Mouse (Mus musculus): Measurements from ENCODE around the gene Susd3. TPM values are rescaled to one million over a fixed set of nuclear protein-coding genes. Genes with fewer than 3 reads are reported as not detected.

Susd3 gene
- polyA plus RNA-seq, 1 experiment from 2014 or later: 17.9 TPM

DNA sequence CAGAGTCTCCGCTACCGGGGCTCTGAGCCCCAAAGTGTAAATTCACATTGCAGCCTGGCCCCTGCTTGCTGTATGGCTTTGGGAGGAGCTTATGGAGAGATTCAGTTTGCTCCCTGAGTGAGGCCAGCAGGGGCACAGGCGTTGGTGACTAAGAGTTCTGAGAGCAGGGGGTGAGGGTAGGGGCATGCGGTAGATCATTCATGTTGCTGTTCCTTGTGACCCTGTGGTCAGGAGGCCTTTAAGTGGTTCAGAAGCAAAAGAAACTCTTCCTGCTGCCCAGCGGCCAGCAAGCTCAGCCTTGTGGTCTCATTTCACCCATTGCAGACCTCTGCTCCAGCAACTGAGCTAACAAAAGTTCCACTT is 56.9 kb downstream of the Susd3 start:
- Histone ChIP-seq H3K4me3 (ENCODE audit: inconsistent target) (no peak overlapping the region), H3K27ac (peak overlapping the region; percentile 99), H3K79me2 (ENCODE audit: inconsistent target) (peaks cover 80% of the 10 kb centered on the region), H3K36me3 (ENCODE audit: inconsistent target) (peaks cover 23% of the 10 kb centered on the region)
- 7% methylated on average over 5 of the region's 5 CpGs for WGBS (ENCODE audit: missing documents)

- peaks cover 80% of the 10 kb centered on the region for H3K79me2 ChIP-seq (ENCODE audit: inconsistent target)
- 51% methylated on average over 7 of the region's 7 CpGs for WGBS (ENCODE audit: missing documents)
- H3K36me3 ChIP-seq (ENCODE audit: inconsistent target): peaks cover 22% of the 10 kb centered on the region
- peak overlapping the region; percentile 99 for H3K27ac ChIP-seq
- H3K4me3 ChIP-seq (ENCODE audit: inconsistent target): peak overlapping the region; percentile 68; the same call in 1 of the 2 replicates
Measured at GRCm38 (mm10) chr13:49190876-49191672, 57.4 kb downstream of the Susd3 start.

DNA sequence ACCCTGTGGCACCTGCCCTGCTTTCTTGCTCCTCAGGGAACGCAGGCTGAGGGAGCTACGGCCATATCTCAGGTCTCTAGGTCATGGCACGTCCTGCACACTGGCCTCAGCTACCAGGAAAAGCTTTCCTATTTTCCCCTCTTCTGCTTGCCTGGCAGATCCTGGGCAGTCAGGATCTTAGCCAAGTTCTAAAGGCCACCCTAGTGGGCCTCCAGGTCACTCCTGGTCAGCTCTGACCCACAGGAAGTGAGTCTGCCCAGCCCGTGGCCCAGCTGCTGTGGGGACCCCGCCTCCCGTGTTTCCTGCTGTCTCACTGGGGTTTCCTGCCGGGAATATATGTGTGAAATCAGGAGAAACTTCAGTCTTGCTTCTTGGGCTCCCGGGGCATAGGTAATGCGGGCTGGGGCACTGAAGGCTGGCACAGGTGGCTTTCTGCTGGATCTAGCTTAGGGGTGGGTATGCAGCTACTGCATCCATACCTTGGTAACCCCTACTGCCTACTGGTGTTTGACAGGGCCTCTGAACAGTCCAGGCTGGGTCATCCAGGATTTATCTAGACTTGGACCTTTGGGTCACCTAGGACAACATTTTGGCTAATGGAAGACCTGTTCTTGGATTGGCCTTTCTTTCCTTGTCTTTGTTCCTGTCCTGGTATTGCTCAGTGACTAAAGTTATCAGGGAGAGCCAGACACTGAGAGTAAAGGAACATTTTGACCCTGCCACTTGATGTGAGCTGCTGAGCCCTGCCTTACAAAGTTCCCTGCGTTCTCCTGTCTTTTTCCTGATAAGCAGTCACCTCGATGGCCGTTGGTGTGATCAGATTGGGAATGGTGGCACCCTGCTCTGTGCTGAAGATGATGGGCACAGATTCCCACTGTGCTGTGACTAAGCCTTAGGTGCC is 58.3 kb downstream of the Susd3 start:
- Histone ChIP-seq H3K79me2 (ENCODE audit: inconsistent target) (peaks cover 75% of the 10 kb centered on the region), H3K36me3 (ENCODE audit: inconsistent target) (peaks cover 13% of the 10 kb centered on the region; the same call in 1 of the 2 replicates), H3K4me3 (ENCODE audit: inconsistent target) (peak overlapping the region; percentile 68), H3K27ac (peak overlapping the region; percentile 99)
- WGBS (ENCODE audit: missing documents): 36% methylated on average over 12 of the region's 12 CpGs

DNA sequence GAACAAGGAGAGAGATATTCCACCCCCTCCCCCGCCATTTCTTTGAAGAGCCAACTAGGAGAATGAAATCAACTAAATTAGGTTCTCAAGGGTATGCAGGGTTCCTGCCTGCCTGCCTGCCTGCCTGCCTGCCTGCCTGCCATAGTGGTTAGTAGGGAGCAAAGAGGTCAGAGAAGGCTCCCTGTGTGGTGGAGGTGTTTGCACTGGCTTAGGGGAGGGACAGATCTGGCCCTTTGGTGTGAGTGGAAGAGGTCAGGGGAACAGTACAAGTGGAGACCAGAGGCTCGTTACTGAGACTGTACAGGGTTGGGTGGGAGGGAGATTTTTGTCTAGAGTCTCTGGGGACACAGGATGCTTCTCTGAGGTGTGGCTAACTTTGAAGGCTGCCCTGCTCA is 59.5 kb downstream of the Susd3 start:
- H3K79me2 ChIP-seq (ENCODE audit: inconsistent target): peaks cover 63% of the 10 kb centered on the region
- H3K27ac ChIP-seq: peak overlapping the region; percentile 99
- peaks cover 8% of the 10 kb centered on the region; the same call in 1 of the 2 replicates for H3K36me3 ChIP-seq (ENCODE audit: inconsistent target)
- WGBS (ENCODE audit: missing documents): 63% methylated on average over 2 of the region's 2 CpGs
- H3K4me3 ChIP-seq (ENCODE audit: inconsistent target): peak overlapping the region; percentile 68

DNA sequence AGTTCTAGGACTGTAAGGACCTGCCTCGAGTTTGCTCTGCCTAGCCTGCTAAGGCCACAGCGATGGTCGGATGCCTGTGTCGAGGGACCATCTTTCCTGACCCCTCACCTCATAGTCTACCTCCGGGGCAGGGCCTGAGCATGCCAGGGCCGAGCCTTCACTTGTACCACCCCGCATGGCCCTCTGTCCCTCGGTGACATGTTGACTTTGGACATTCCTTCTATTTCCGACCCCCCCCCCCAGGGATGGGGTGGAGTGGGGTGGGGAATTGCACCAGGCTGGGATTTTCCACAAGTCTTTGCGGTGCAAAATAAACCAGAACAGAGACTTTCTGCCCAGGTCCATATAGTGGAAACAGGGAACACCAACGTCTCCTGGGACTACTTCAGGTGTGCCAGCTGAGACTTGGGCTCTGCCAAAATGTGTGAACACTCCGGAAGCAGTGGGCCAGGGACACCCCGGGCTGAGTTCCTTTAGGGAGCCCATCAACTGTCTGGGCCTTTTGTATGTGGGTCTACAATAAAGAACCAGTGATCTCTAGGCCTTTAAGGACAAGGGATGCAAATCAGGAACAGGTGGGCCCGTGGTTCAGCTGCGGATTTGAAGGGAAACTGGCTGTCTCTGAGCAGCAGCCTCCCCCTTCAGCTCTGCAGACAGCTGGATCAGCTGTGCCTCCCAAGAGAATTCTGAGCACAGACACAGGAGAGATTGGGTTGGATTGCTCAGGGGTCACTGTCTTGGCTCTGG is 60.1 kb downstream of the Susd3 start:
- Histone ChIP-seq H3K4me3 (ENCODE audit: inconsistent target) (peak overlapping the region; percentile 68), H3K79me2 (ENCODE audit: inconsistent target) (peaks cover 57% of the 10 kb centered on the region), H3K27ac (peak overlapping the region; percentile 99), H3K36me3 (ENCODE audit: inconsistent target) (peaks cover 2% of the 10 kb centered on the region; the same call in 1 of the 2 replicates)
- WGBS (ENCODE audit: missing documents): 8% methylated on average over 15 of the region's 15 CpGs

- peak within 1 kb of the TSS; percentile 99 for H3K27ac ChIP-seq
- under 1% methylated on average over 84 of the region's 87 CpGs for WGBS (ENCODE audit: missing documents)
- no peaks in the 10 kb centered on the region for H3K36me3 ChIP-seq (ENCODE audit: inconsistent target)
- H3K4me3 ChIP-seq (ENCODE audit: inconsistent target): peak within 1 kb of the TSS; percentile 68
- peaks cover 48% of the 10 kb centered on the region for H3K79me2 ChIP-seq (ENCODE audit: inconsistent target)
Measured at GRCm38 (mm10) chr13:49187288-49188218, 61.0 kb downstream of the Susd3 start, which contains the start of gene Ninj1. Gene Ninj1, plus strand, starts transcription at chr13:49187485.

DNA sequence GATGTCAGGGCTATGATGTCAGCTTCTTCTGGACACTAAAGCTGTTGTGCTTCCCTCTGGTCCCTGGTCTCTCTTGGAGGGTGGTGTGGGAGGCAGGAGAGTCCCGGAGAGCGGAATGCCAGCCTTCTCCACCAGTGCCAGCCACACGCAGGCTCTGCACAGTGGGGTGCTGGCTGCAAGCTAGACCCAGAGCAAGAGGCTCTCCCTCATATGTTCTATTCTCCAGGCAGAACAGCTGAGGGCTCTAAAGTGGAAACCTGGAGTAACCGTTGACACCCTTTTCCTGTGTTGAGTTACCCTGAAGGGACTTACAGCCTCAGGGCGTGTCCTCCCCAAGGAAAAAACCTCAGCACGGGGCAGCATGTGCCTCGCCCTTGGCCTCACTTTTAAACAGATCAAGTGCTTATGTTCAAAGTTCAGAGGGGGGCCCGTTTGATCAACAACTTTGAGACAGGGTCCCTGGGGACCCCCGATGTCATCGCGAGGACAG is 61.7 kb downstream of the Susd3 start:
- Histone ChIP-seq H3K27ac (peak overlapping the region; percentile 67), H3K79me2 (ENCODE audit: inconsistent target) (peaks cover 41% of the 10 kb centered on the region), H3K4me3 (ENCODE audit: inconsistent target) (no peak overlapping the region), H3K36me3 (ENCODE audit: inconsistent target) (no peaks in the 10 kb centered on the region)
- 29% methylated on average over 11 of the region's 11 CpGs for WGBS (ENCODE audit: missing documents)

DNA sequence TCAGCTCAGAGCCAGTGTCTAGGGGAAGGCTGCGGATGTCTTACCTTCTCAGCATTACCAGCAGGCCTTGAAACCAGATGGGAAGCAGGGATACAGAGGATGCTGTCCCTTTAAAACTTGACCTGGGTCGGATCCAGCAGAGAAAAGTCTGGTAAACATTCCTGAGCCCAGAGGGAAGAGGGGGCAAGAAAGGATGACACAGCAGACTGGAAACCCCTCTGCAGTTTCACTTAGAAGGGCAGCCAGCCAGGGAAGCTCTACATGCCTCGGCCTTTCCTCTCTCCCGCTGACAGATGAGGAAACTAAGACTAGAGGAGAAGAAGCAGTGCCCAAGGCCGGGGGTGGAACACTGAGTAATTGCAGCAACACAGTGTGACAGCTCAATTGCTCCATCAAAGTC is 64.9 kb downstream of the Susd3 start:
- H3K27ac ChIP-seq: no peak overlapping the region
- H3K36me3 ChIP-seq (ENCODE audit: inconsistent target): no peaks in the 10 kb centered on the region
- H3K79me2 ChIP-seq (ENCODE audit: inconsistent target): peaks cover 10% of the 10 kb centered on the region
- 53% methylated on average over 4 of the region's 5 CpGs for WGBS (ENCODE audit: missing documents)
- no peak overlapping the region for H3K4me3 ChIP-seq (ENCODE audit: inconsistent target)

GRCm38 (mm10) chr13:49183161-49183560 is 65.3 kb downstream of the Susd3 start:
- no peaks in the 10 kb centered on the region for H3K36me3 ChIP-seq (ENCODE audit: inconsistent target)
- WGBS (ENCODE audit: missing documents): 95% methylated on average over 5 of the region's 5 CpGs
- no peak overlapping the region for H3K27ac ChIP-seq

GRCm38 (mm10) chr13:49181411-49181984 is 67.0 kb downstream of the Susd3 start:
- no peak overlapping the region for H3K4me3 ChIP-seq (ENCODE audit: inconsistent target)
- no peaks in the 10 kb centered on the region for H3K36me3 ChIP-seq (ENCODE audit: inconsistent target)
- WGBS (ENCODE audit: missing documents): 80% methylated on average over 1 of the region's 3 CpGs
- H3K79me2 ChIP-seq (ENCODE audit: inconsistent target): no peaks in the 10 kb centered on the region
- H3K27ac ChIP-seq: no peak overlapping the region

More at GRCm38 (mm10) chr13:49183161-49183560, 65.3 kb downstream of the Susd3 start:
- Histone ChIP-seq H3K79me2 (ENCODE audit: inconsistent target) (peaks cover 5% of the 10 kb centered on the region), H3K4me3 (ENCODE audit: inconsistent target) (no peak overlapping the region)

- H3K36me3 ChIP-seq (ENCODE audit: inconsistent target): no peaks in the 10 kb centered on the region
- H3K79me2 ChIP-seq (ENCODE audit: inconsistent target): no peaks in the 10 kb centered on the region
- 58% methylated on average over 1 of the region's 1 CpGs for WGBS (ENCODE audit: missing documents)
- H3K4me3 ChIP-seq (ENCODE audit: inconsistent target): no peak overlapping the region
- no peak overlapping the region for H3K27ac ChIP-seq
Measured at GRCm38 (mm10) chr13:49180691-49181090, 67.8 kb downstream of the Susd3 start.

Measured in macrophage (primary cell).